Mouse (Mus musculus) spleen, postnatal 10 days (tissue): ENCODE results near the gene Cdk10.

Source experiments
- DNase-seq, 2 experiments: peaks; one replicate each; pipeline ENCODE4 v3.0.0; 2021 to 2022; ENCODE audit warnings: low spot score in 2 of 2

The Cdk10 gene

DNA sequence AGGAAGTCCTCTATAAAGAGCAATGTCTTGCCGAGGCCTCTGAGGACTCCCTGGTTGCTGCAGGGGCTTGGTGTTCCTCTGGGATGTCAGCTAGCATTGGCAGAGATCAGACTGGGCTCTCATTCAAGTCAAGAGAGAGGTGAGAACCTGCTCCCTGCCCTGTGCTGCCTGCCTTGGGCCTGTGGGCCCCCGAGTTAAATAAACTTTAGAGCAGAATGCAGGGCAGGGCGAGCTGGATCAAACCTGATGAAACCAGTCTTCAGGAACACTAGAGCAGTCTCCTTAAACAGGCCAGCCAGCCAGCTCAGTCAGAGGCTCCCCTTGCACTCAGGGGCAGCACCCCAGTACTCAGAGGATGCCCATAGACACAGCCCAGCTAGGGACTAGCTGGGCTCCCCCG lies 47.3 kb downstream of the Cdk10 start:
- DNase-seq = no peak

DNA sequence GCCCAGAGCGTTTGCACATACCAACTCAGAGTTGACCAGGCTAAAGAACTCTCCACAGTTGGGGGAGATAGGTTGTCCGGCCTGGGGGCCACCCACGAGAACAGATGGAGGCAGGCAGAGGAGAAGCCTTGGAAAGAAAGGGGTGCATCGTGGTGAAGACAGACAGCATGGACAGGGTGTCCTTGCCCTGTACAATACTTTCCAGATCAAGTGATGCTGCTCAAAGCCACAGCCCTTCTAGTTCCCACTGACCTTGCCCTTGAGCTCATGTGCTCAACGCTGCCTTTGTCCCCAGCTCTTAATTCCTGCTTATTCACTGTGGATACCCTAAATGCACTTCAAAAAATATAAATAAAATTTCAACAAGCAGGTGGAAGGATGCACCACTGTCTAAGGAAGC lies 49.8 kb downstream of the Cdk10 start:
- DNase-seq = no peak

DNA sequence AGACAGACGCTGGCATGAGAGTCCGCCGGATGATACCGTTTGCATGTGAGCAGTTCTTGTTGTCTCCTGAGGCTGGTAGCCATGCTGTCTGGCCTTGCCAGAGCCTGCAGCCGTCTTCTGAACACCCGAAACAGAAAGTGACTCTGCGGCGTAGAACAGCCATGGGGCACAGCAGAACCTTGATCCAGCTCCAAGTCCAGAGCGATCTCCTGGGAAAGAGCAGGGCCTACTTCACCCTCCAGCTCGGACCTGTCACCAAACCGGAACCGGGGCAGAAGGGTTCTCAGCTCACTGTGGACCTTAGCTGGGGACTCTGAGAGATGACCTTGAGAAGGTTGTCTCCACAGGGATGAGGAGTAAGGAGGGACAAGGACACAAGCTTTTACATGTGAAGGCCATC lies 50.5 kb downstream of the Cdk10 start:
- DNase-seq = no peak

DNA sequence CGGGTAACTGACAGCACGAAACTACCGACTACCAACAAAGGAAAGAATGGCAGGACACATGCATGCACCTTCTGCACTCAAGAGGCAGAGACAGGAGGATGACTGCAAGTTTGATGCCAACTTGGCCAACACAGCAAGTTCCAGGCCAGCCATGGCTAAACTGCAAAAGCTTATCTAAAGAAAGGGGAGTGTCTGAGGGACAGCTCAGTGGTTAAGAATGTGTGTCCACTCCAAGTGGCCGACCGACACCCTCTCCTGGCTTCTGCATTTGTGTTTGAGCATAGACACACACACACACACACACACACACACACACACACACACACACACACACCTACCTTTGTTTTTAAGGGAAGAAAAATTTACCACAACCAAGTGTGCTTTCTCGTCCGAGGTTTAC lies 53.8 kb downstream of the Cdk10 start:
- DNase-seq = no peak

DNA sequence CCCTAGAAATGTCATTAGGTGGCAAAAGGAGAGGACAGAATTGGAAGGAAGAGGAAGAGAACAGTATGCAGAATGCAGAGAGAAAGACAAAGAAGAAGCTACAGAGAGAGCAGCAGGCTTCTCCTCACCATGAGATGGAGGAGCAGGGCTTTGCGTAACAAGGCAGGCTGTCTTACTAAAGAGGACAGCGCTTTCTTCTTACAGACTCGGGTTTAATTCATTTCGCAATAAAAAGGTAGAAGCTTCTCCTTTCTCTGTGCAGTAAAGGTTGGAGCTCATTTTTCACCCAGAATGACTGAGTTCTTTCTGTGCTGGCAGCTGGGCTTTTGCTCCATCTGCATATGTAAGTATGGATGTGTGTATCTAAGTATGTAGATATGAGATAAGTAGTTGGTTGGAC lies 55.2 kb downstream of the Cdk10 start:
- no peak for DNase-seq

DNA sequence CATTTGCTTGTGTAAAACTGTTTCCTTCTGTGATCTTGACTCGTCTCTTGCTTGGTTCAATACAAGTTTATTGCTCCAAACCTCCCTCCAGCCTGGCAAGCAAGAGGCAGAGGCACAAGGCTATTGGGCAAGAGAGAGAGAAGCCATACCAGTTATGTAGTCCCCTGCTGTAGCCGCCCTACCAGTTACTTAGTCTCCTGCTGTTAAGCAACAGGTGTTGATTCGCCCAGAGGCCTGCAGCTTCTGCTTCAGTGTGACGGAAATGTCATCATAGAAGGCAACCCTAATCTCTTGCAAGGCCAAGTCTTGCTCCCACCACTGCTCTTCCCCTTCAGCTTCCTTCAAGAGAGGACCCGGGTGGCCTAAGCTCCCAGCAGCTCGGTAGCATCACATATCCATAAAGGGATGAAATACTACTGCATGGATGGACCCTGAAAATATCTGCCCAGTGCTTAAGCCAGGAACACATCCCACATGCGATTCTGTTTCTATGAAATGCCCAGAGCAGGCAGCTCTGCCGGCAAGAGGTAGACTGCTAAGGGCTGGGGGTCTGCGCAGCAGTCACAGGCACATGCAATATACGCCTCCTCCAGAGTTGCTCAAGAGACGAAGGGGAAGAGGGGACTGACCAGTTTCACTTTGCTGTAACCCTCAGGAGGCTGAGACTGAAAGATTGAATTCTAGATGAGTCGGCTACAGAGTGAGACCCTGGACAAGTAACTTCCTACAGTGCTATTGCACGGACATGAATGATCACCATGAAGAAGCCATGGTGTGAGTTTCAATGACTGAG lies 55.9 kb downstream of the Cdk10 start:
- DNase-seq = no peak
